Mouse (Mus musculus) MEL-GATA-1-ER (cell line): ENCODE results near the gene Tssc4.

ENCODE experiments used
- DNase-seq: peaks from one replicate; pipeline ENCODE4 v3.0.0-alpha.2; 2012; ENCODE audit warnings: low read depth; ENCODE audit errors: extremely low read depth

Tssc4 gene

DNA sequence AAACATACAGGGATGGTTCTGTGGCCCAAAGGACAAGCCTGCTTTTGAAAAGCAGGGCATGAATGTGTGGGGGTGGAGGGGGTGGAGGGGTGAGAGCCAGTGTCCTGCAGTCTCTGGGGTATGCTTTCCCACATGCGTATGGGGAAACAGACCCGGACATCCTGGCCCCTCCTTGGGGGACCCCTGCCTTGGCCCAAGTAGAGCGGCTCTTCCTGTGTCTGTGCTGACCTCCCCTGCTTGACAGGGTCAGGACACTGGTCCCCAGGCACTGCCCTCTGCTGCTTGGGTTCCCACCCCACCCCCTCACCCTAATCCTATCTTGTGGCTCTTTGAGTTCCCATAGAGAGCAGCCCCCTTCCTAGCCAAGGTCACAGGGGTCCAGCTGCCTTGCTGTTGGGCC is 40.6 kb downstream of the Tssc4 start:
- DNase-seq, result no peak

DNA sequence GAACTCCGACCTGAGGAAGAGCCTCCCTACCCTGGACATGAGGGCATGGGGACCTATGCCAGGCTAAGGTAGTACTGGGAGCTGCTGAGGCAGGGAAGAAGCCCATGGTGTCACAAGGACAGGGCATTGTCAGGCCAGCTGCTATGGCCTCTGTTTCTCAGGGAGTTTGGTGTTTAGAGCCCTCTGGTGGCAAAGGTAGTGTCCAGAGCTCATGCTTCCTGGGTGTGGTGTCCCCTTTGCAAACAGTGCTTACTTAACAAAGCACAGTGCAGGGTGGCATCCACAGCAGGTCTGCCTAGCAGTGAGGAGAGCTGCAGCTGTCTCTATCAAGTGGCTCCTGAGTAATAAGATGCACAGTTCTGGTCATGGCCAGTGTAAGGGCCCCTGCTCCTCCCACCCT is 41.8 kb downstream of the Tssc4 start:
- DNase-seq, result no peak

DNA sequence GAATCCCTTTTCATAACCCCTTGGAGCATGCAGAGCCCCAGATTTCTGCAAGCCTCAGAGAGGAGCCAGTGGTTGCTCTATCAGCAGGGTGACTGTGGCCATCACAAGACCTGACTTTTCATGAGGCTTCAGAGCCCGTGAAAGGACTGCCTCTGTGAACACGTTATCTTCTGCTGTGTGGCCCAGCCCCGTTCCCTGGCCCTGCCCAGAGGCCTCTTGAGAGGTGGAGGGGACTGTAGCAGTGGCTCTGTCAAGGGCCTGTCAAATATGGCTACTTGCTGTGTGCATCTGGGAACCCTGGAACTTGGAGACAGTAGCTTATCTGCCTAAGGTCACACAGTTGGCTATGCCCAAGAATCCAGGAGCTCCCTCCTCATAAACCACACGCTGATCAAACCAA is 42.7 kb downstream of the Tssc4 start:
- DNase-seq, result no peak

DNA sequence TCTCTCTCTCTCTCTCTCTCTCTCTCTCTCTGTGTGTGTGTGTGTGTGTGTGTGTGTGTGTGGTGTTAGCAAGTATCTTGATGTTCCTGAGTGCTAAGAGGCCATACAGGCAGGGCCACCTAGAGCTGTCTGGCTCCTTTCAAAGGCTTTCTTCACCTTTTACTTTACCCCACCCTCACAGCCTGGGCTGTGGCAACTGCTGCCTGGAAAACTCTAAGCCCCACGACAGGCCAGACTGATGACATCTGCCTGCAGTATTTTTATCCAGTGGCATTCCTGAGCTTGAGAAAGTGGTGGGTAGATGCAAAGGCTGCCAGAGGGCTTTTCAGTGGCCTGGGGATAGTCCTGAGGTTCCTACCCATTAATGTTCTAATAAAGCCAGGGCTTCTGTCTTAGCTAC is 43.3 kb downstream of the Tssc4 start:
- DNase-seq, result no peak

DNA sequence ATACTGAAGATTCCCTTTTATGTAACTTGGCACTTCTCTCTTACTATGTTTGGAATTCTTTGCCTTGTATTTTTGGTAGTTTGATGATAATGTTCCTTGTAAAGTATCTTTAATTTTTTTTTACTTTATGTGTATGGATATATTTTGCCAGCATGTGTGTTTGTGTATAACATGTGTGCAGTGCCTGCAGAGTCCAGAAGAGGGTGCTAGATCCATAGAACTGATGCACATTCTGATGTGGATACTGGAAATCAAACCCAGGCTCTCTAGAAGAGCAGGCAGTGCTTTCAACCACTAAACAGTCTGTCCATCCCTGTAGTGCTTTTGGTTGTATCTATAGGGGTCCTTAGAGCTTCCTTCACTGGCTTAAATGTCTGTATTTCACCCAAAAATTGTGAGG is 45.7 kb downstream of the Tssc4 start:
- DNase-seq, result no peak

DNA sequence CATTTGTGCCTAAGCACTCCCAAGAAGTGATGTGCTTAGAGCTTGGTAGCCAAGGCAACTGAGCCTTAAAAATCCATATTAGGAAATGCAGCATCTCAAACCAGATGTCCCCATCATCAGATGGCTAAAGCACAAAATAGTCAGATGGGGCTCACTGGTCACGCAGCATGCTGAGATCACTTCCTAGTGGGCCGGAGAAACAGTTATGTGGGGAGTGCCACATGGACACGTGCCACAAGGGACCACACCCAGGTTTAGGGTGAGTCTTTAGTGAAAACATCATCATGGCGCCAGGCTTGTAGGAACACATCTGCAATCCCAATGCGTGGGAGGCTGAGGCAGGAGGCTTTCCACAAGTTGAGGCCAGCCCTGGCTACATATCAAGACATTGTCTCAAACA is 47.5 kb downstream of the Tssc4 start:
- DNase-seq, result no peak

DNA sequence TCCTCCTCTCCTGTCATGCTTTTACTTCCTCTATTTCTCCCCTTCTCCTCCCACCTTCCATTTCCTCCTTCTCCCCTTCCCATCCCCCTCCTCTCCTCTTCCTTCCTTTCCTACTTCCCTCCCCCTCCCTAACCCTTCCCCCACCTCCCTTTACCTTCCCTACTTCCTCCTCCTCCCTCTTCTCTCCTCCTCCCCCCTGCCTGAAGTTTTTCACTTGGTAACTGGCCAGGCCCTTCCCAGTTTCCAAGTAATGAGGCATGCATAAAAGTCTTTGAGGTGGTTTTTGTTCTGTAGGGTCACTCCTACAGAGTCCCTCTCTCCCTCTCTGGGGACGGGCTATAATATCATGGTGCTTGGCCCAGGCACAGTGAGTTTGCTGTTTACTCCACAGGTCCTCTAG is 50.4 kb downstream of the Tssc4 start:
- no peak for DNase-seq

DNA sequence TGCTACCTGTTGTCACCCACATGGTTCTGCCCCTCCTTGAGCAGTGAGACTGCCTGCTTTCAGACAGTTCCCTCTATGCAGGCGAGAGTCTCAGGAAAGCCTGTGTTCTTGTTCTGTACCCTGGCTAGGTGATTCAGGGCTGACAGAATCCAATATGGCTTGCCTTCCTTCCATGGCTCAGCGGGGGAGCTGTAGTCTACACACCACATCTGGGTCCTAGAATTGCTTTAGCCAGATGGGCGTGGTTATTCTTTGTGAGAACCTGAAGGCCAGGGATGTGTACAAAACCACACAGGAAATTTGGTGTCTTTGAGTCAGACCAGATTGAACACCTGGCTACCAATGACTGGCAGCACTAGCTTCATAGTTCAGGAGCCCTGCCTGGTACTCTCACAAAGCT is 50.8 kb downstream of the Tssc4 start:
- no peak for DNase-seq
